Mouse (Mus musculus): ENCODE results near the gene Cacnb4. TPM values are rescaled to one million over a fixed set of nuclear protein-coding genes. Genes with fewer than 3 reads are reported as not detected.

Cacnb4 gene
- total and polyA plus RNA-seq, 3 experiments = not detected

- no peak for TF ChIP-seq SMC3 (IDR thresholded peaks at IDR 0.05; ENCODE audit: low read depth, low read length)
- TF ChIP-seq GATA1 (IDR thresholded peaks at IDR 0.05; ENCODE audit: low read depth, low read length) = no peak
- TF ChIP-seq MYB (IDR thresholded peaks at IDR 0.05; ENCODE audit: low read depth, low read length) = no peak
- TF ChIP-seq ZMIZ1 (IDR thresholded peaks at IDR 0.05; ENCODE audit: low read depth, low read length) = no peak
- no peak for TF ChIP-seq KAT2A (conservative IDR thresholded peaks at IDR 0.05; ENCODE audit: low read depth, low read length)
- no peak for TF ChIP-seq GABPA (IDR thresholded peaks at IDR 0.05; ENCODE audit: low read depth, low read length)
- no peak for TF ChIP-seq MAZ (IDR thresholded peaks at IDR 0.05; ENCODE audit: low read depth, low read length)
- no peak for TF ChIP-seq POLR2A (IDR thresholded peaks at IDR 0.05; ENCODE audit: control insufficient read depth in 1 of 2, insufficient read depth in 1 of 2, low read depth in 1 of 2, low read length in 2 of 2, poor library complexity in 1 of 2)
- no peak for TF ChIP-seq RAD21 (IDR thresholded peaks at IDR 0.05; ENCODE audit: low read depth, low read length)
- H3K36me3 ChIP-seq (ENCODE audit: control insufficient read depth in 1 of 2, insufficient read depth in 2 of 2, low read length in 2 of 2) = no peaks in the 10 kb centered on the region
- H3K9ac ChIP-seq (ENCODE audit: control insufficient read depth, low read depth, low read length, poor library complexity, severe bottlenecking) = no peak overlapping the region
- H3K27me3 ChIP-seq (ENCODE audit: control insufficient read depth in 1 of 2, insufficient read depth in 2 of 2, low read length in 2 of 2) = no peaks in the 10 kb centered on the region
- no peak for DNase-seq (ENCODE audit: low read depth, low spot score)
- H3K27ac ChIP-seq (ENCODE audit: control insufficient read depth, low read depth, low read length) = no peak overlapping the region
- no peaks in the 10 kb centered on the region for H3K79me2 ChIP-seq (ENCODE audit: control insufficient read depth, insufficient read depth, low read length, poor library complexity)
- H3K4me3 ChIP-seq (ENCODE audit: control insufficient read depth in 1 of 2, insufficient read depth in 1 of 2, low read depth in 2 of 2, low read length in 2 of 2) = no peak overlapping the region
- no peaks in the 10 kb centered on the region for H3K9me3 ChIP-seq (replicated peaks; ENCODE audit: insufficient read depth, low read length)
- H3K4me1 ChIP-seq (ENCODE audit: control insufficient read depth in 1 of 2, insufficient read depth in 2 of 2, low read length in 2 of 2) = no peaks in the 10 kb centered on the region
Measured at GRCm38 (mm10) chr2:52628186-52628585, 48.4 kb downstream of the Cacnb4 start.

- Histone ChIP-seq H3K27me3 (ENCODE audit: control insufficient read depth in 1 of 2, insufficient read depth in 2 of 2, low read length in 2 of 2) (no peaks in the 10 kb centered on the region), H3K27ac (ENCODE audit: control insufficient read depth, low read depth, low read length) (no peak overlapping the region), H3K79me2 (ENCODE audit: control insufficient read depth, insufficient read depth, low read length, poor library complexity) (no peaks in the 10 kb centered on the region), H3K9ac (ENCODE audit: control insufficient read depth, low read depth, low read length, poor library complexity, severe bottlenecking) (no peak overlapping the region), H3K4me1 (ENCODE audit: control insufficient read depth in 1 of 2, insufficient read depth in 2 of 2, low read length in 2 of 2) (no peaks in the 10 kb centered on the region), H3K36me3 (ENCODE audit: control insufficient read depth in 1 of 2, insufficient read depth in 2 of 2, low read length in 2 of 2) (no peaks in the 10 kb centered on the region), H3K4me3 (ENCODE audit: control insufficient read depth in 1 of 2, insufficient read depth in 1 of 2, low read depth in 2 of 2, low read length in 2 of 2) (no peak overlapping the region), H3K9me3 (replicated peaks; ENCODE audit: insufficient read depth, low read length) (no peaks in the 10 kb centered on the region)
- TF ChIP-seq ZC3H11A (IDR thresholded peaks at IDR 0.05; ENCODE audit: low read depth, low read length) (no peak), KAT2A (conservative IDR thresholded peaks at IDR 0.05; ENCODE audit: low read depth, low read length) (no peak), E2F4 (IDR thresholded peaks at IDR 0.05; ENCODE audit: borderline replicate concordance, low read depth, low read length) (no peak), EP300 (IDR thresholded peaks at IDR 0.05; ENCODE audit: low read depth in 1 of 2, low read length in 2 of 2) (no peak), MAX (IDR thresholded peaks at IDR 0.05; ENCODE audit: low read length) (no peak), MAZ (IDR thresholded peaks at IDR 0.05; ENCODE audit: low read depth, low read length) (no peak), MAFK (IDR thresholded peaks at IDR 0.05; ENCODE audit: borderline replicate concordance, low read depth, low read length) (no peak), USF1 (IDR thresholded peaks at IDR 0.05; ENCODE audit: low read depth, low read length) (no peak), RAD21 (IDR thresholded peaks at IDR 0.05; ENCODE audit: low read depth, low read length) (no peak), MEF2A (IDR thresholded peaks at IDR 0.05; ENCODE audit: extremely low read depth, insufficient replicate concordance, low read depth, low read length, poor library complexity, severe bottlenecking) (no peak), POLR2A (IDR thresholded peaks at IDR 0.05; ENCODE audit: control insufficient read depth in 1 of 2, insufficient read depth in 1 of 2, low read depth in 1 of 2, low read length in 2 of 2, poor library complexity in 1 of 2) (no peak)
- DNase-seq (ENCODE audit: low read depth, low spot score) = no peak
Measured at GRCm38 (mm10) chr2:52626266-52626665, 50.4 kb downstream of the Cacnb4 start.

Data from MEL (cell line).